Mouse (Mus musculus) lung, embryonic 14.5 days (tissue): ENCODE results near the gene Mthfd1. TPM values are rescaled to one million over a fixed set of nuclear protein-coding genes. Genes with fewer than 3 reads are reported as not detected.
A peak's percentile ranks its signal among the peaks of the same experiment; 100 is the strongest.

Experiments
- ATAC-seq: fragments of 200-750 bp; cut with Nextera tagmentation; 2 replicates; pipeline ENCODE4 v1.8.0; 2017; ENCODE audit warnings: mild to moderate bottlenecking, moderate TSS enrichment, moderate library complexity; ENCODE audit not compliant: insufficient read depth
- DNase-seq: peaks from one replicate; pipeline ENCODE4 v3.0.0-alpha.2; 2015
- H3K27ac ChIP-seq: fragments of 300-500 bp; sonication (generic); 2 replicates; pipeline ENCODE4 v1.5.1; 2014; ENCODE audit warnings: low read depth, mild to moderate bottlenecking, moderate library complexity
- H3K27me3 ChIP-seq: fragments of 300-500 bp; sonication (generic); 2 replicates; pipeline ENCODE4 v1.6.1; 2014; ENCODE audit warnings: low read length, control low read depth; ENCODE audit not compliant: insufficient read depth
- H3K36me3 ChIP-seq: fragments of 300-500 bp; sonication (generic); 2 replicates; pipeline ENCODE4 v1.6.1; 2014; ENCODE audit warnings: control low read depth; ENCODE audit not compliant: insufficient read depth
- H3K4me1 ChIP-seq: fragments of 300-500 bp; sonication (generic); 2 replicates; pipeline ENCODE4 v1.6.1; 2014; ENCODE audit warnings: antibody characterized with exemption, control low read depth; ENCODE audit not compliant: insufficient read depth
- H3K4me2 ChIP-seq: fragments of 300-500 bp; sonication (generic); 2 replicates; pipeline ENCODE4 v1.6.1; 2014; ENCODE audit warnings: mild to moderate bottlenecking
- H3K4me3 ChIP-seq: fragments of 300-500 bp; sonication (generic); 2 replicates; pipeline ENCODE4 v1.5.1; 2014; ENCODE audit warnings: low read depth, low read length
- H3K9ac ChIP-seq: fragments of 300-500 bp; sonication (generic); 2 replicates; pipeline ENCODE4 v1.6.1; 2014
- H3K9me3 ChIP-seq: fragments of 300-500 bp; sonication (generic); 2 replicates; pipeline ENCODE4 v1.6.1; 2016; ENCODE audit warnings: low read depth, low read length, control low read depth
- CTCF ChIP-seq: IDR thresholded peaks from 2 replicates; pipeline ENCODE4 v1.5.1; 2016; ENCODE audit warnings: antibody characterized with exemption, low read depth
- WGBS: fragments of 180-500 bp; shearing (Covaris S2); extraction: QIAGEN DNeasy Blood & Tissue Kit; methylation state at CpG from one replicate; pipeline ENCODE4 v1.1.7; 2014; 5-methylcytosine and 5-hydroxymethylcytosine counted together
- polyA plus RNA-seq: library from polyadenylated mRNA; unstranded; fragments of >200 nt; fragmentation: Nextera tagmentation; extraction: Ambion mirVana; gene quantifications from 2 replicates; pipeline ENCODE4 v1.2.1, GENCODE M21; 2014

Gene Mthfd1
- polyA plus RNA-seq, 1 experiment from 2014 or later: 104 TPM

GRCm38 (mm10) chr12:76285418-76285817 is 30.3 kb downstream of the Mthfd1 start:
- Histone ChIP-seq H3K4me3 (no peak overlapping the region), H3K9me3 (no peaks in the 10 kb centered on the region), H3K9ac (no peak overlapping the region), H3K4me1 (no peaks in the 10 kb centered on the region), H3K36me3 (peaks cover 69% of the 10 kb centered on the region), H3K27ac (no peak overlapping the region), H3K27me3 (no peaks in the 10 kb centered on the region), H3K4me2 (no peak overlapping the region)
- WGBS: 62% methylated on average over 6 of the region's 6 CpGs
- no peak for ATAC-seq
- TF ChIP-seq CTCF: no peak
- DNase-seq: no peak

- WGBS: 84% methylated on average over 8 of the region's 8 CpGs
- no peak for ATAC-seq
- no peak overlapping the region for H3K4me3 ChIP-seq
- no peak overlapping the region for H3K27ac ChIP-seq
- no peak for TF ChIP-seq CTCF
- no peaks in the 10 kb centered on the region for H3K4me1 ChIP-seq
- H3K9ac ChIP-seq: no peak overlapping the region
- no peak overlapping the region for H3K4me2 ChIP-seq
- H3K27me3 ChIP-seq: no peaks in the 10 kb centered on the region
- no peak for DNase-seq
- no peaks in the 10 kb centered on the region for H3K9me3 ChIP-seq
- H3K36me3 ChIP-seq: peaks cover 72% of the 10 kb centered on the region
These were observed 32.9 kb downstream of the Mthfd1 start for GRCm38 (mm10) chr12:76287986-76288385.

- TF ChIP-seq CTCF: no peak
- no peak overlapping the region for H3K4me3 ChIP-seq
- WGBS: 81% methylated on average over 5 of the region's 5 CpGs
- no peak overlapping the region for H3K9ac ChIP-seq
- H3K36me3 ChIP-seq: peaks cover 70% of the 10 kb centered on the region
- no peak overlapping the region for H3K27ac ChIP-seq
- H3K27me3 ChIP-seq: no peaks in the 10 kb centered on the region
- DNase-seq: no peak
- no peak overlapping the region for H3K4me2 ChIP-seq
- no peaks in the 10 kb centered on the region for H3K4me1 ChIP-seq
- H3K9me3 ChIP-seq: no peaks in the 10 kb centered on the region
- ATAC-seq: no peak
These were observed 33.4 kb downstream of the Mthfd1 start for GRCm38 (mm10) chr12:76288494-76288893.

- ATAC-seq (no peak), DNase-seq (no peak)
- H3K9me3 ChIP-seq: no peaks in the 10 kb centered on the region
- 94% methylated on average over 12 of the region's 12 CpGs for WGBS
- H3K4me3 ChIP-seq: no peak overlapping the region
- TF ChIP-seq CTCF: no peak
- no peak overlapping the region for H3K27ac ChIP-seq
- H3K4me1 ChIP-seq: no peaks in the 10 kb centered on the region
- no peak overlapping the region for H3K9ac ChIP-seq
- no peaks in the 10 kb centered on the region for H3K27me3 ChIP-seq
- no peak overlapping the region for H3K4me2 ChIP-seq
- H3K36me3 ChIP-seq: peaks cover 72% of the 10 kb centered on the region
These were observed 34.3 kb downstream of the Mthfd1 start for GRCm38 (mm10) chr12:76289428-76289827.

- Histone ChIP-seq H3K9ac (no peak overlapping the region), H3K4me1 (no peaks in the 10 kb centered on the region), H3K9me3 (no peaks in the 10 kb centered on the region), H3K4me3 (no peak overlapping the region), H3K36me3 (peaks cover 75% of the 10 kb centered on the region), H3K4me2 (no peak overlapping the region), H3K27me3 (no peaks in the 10 kb centered on the region), H3K27ac (no peak overlapping the region)
- 89% methylated on average over 2 of the region's 2 CpGs for WGBS
- TF ChIP-seq CTCF: peak; percentile 40
- DNase-seq (no peak), ATAC-seq (no peak)
These were observed 35.2 kb downstream of the Mthfd1 start for GRCm38 (mm10) chr12:76290271-76290670.

GRCm38 (mm10) chr12:76293192-76293591 is 38.1 kb downstream of the Mthfd1 start:
- no peak overlapping the region for H3K4me3 ChIP-seq
- peak; percentile 82 for TF ChIP-seq CTCF
- peaks cover 86% of the 10 kb centered on the region for H3K36me3 ChIP-seq
- no peaks in the 10 kb centered on the region for H3K27me3 ChIP-seq
- no peaks in the 10 kb centered on the region for H3K9me3 ChIP-seq
- H3K4me1 ChIP-seq: no peaks in the 10 kb centered on the region
- no peak overlapping the region for H3K27ac ChIP-seq
- 45% methylated on average over 7 of the region's 7 CpGs for WGBS
- H3K4me2 ChIP-seq: no peak overlapping the region
- DNase-seq: peak; percentile 85
- no peak for ATAC-seq
- H3K9ac ChIP-seq: no peak overlapping the region

GRCm38 (mm10) chr12:76297830-76298229 is 42.7 kb downstream of the Mthfd1 start:
- H3K4me2 ChIP-seq: no peak overlapping the region
- H3K27me3 ChIP-seq: no peaks in the 10 kb centered on the region
- no peak overlapping the region for H3K27ac ChIP-seq
- TF ChIP-seq CTCF: no peak
- no peaks in the 10 kb centered on the region for H3K9me3 ChIP-seq
- 84% methylated on average over 5 of the region's 5 CpGs for WGBS
- H3K4me3 ChIP-seq: no peak overlapping the region
- ATAC-seq: no peak
- no peak overlapping the region for H3K9ac ChIP-seq
- no peaks in the 10 kb centered on the region for H3K4me1 ChIP-seq
- no peak for DNase-seq
- H3K36me3 ChIP-seq: peaks cover 76% of the 10 kb centered on the region
